Mouse (Mus musculus) ovary, adult 18-20 months (tissue): ENCODE measurements around the gene Bdp1.
"Not testable (repeated sequence)": the region's sequence is repeated elsewhere in the genome, so short reads cannot be mapped to it uniquely, and the experiment has no call there.

Experiments
- DNase-seq: peaks from one replicate; pipeline ENCODE4 v3.0.0; 2022; ENCODE audit warnings: low spot score, mixed read lengths

Bdp1 gene

GRCm38 (mm10) chr13:100103748-100104254, at the start of gene Bdp1:
Gene Bdp1, minus strand, starts transcription at chr13:100104070.
- peak; percentile 85 for DNase-seq

GRCm38 (mm10) chr13:100152659-100153058, 48.8 kb upstream of the Bdp1 start:
- no peak for DNase-seq

GRCm38 (mm10) chr13:100141646-100142314, 37.9 kb upstream of the Bdp1 start:
- DNase-seq: no peak

GRCm38 (mm10) chr13:100125258-100125643, 21.4 kb upstream of the Bdp1 start:
- no peak for DNase-seq

DNA sequence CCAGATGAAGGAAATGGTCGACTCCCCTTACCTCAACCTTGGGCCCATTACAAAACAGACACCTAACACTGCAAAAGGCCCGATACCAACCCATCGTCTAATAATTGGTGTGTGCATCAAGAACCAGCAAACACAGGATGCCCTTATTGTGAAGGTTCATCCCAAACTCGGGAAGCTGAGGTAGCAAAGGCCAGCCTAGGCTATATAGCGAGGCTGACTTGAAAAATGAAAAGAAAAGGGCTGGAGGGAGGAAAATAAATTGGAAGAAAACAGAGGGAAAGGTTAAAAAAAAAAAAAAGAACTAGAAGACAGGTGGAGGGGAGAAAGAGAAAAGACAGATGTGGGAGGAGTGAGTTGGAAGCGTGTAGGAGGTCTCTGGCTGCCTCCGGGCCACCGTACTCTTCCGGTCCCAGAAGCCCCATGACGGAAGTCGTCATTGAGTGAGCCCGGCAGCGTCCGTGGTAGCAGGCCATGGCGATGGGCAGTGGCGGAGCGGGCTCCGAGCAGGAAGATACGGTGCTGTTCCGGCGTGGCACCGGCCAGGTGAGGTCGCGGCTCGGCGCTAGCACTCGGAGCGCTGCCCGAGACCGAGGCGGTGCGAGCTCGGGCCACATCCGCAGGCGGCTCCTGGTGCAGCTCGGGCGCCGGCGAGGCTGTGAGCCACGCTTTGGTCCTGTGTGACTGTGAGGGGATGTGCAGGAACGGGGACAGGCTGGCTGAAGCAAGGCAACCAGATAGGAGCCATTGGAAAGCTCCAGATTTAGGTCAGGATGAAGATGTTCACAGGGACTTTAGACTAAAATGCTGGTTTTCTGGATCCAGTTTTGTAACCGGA, 20.8 kb upstream of the Bdp1 start, which contains the start of gene Smn1:
Gene Smn1 (plus strand): TSS at position 430 of the 835 bp plus-strand sequence.
- peak; percentile 88 for DNase-seq

GRCm38 (mm10) chr13:100123970-100124369, 20.1 kb upstream of the Bdp1 start:
- DNase-seq: no peak

DNA sequence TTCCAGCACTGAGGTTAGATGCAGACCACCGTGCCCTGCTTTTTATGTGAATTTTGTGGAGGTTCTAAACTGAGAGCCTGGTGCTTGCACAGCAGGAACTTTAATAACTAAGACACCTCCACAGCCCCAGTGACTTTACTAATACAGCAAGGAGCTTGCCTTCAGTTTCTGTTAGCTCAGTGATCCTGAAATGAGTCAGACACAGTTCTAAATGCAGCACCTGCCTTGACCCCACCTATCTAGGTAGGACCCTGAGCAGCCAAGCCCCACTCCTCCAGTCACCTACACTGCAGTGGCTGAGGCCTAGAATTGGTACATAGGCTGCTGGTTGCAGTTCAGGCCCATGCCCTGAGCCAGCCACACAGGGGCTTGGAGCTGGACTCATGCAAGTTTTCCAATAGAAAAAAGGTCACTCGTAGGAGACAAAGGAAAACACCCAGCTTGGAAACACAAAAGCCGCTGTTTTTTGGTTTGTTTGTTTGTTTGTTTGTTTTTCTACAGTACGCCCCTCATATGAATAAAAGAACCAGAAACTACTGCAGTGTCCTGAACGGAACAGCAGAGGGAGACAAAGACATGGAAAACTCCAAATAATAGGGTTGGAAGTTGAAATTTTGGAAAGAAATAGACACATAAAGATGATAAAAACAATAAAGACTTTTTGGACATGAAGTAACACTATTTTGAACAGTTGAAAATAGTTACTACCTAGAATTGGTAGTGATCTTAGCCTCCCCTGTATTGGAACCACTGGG, 8.5 kb upstream of the Bdp1 start:
- no peak for DNase-seq

GRCm38 (mm10) chr13:100107652-100108472, 4.0 kb upstream of the Bdp1 start, which contains the start of gene Serf1:
Gene Serf1, plus strand, starts transcription at chr13:100108012.
- peak; percentile 74 for DNase-seq

GRCm38 (mm10) chr13:100103052-100103658, 715 bp downstream of the Bdp1 start:
- DNase-seq: no peak

DNA sequence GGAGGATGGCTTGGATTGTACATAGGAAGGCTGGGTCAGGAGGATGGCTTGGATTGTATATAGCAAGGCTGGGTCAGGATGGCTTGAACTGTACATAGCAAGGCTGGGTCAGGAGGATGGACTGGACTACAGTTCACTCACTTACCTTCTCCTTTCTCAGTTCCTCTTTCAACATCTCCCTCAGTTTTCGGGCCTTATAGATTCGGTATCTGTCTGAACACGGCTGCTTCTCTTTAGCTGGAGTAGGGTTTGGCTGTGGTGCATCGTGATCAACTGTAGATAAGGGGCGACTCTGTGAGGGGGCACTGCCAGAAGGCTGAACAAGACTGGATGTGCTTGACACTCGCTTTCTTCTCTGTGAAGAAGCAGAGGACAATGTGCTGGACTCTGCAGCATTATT, 5.1 kb downstream of the Bdp1 start:
- no peak for DNase-seq

- DNase-seq: no peak
Measured at GRCm38 (mm10) chr13:100071473-100071872, 32.4 kb downstream of the Bdp1 start.

- DNase-seq: no peak
Measured at GRCm38 (mm10) chr13:100067821-100068220, 36.0 kb downstream of the Bdp1 start.

DNA sequence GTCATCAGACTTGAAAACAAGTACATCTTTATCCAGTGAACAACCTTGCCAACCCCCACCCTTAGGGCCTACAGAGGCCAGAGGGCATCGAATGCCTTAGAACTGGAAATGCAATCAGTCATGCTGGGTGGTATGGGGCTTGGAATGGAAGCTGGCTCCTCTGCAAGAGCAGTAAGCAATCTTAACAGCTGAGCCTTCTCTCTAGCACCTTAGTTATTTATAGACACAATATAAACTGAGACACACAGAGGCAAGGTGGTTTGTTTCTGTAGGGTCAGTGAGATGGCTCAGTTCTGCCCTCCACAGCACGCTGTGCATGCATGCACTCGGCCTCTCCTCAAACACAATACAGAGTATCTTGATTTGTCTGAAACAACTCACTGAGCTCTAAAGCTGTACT, 39.9 kb downstream of the Bdp1 start:
- no peak for DNase-seq

DNA sequence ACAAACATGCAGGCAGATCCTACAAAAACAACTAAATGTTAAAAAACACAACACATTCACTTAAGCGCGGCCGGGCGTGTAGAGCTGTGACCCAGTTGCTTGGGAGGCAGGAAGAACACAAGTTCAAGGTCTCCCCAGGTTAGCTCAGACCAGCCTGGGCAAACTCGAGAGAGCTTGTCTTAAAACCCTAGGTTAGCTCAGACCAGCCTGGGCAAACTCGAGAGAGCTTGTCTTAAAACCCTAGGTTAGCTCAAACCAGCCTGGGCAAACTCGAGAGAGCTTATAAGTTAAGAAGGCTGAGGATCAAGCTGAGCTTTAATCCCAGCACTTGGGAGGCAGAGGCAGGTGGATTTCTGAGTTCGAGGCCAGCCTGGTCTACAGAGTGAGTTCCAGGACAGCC, 46.1 kb downstream of the Bdp1 start:
- not testable (repeated sequence) for DNase-seq

DNA sequence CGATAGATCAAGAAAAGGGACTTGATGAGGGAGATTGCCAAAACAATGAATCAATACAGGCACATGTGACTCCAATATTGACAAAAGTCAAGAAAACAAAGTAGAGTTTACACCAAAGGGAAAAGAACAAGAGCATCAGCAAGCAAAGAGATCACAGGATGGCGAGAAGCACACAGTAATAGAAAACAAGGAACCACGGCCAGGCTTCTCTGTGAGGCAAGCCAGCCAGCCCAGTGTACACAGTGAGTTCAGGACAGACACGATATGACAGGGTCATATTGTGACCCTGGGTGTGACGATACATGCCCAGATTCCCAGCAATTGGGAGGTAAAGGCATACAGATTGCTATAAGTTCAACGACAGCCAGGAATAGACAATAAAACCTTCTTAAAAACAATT, 77.9 kb downstream of the Bdp1 start:
- no peak for DNase-seq

DNA sequence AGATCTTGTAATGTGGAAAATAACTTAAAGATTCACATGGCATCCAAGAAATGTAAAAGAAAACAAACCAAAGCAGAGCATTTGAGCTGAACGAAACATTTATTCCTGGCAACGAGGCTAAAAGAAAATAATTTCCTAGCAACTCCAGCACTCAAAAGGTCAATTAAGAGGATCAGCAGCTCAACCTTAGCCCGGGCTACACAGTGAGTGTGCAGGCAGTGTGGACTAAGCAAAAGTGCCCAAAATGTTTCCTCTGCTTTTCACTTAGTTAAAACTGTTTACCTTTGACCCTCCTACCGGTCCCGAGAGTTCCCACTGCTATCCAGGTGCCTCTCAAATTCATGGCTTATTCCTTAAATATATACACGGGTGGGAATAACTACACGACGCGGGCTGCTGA, 87.0 kb downstream of the Bdp1 start:
- DNase-seq: no peak

GRCm38 (mm10) chr13:100015937-100016336, 87.9 kb downstream of the Bdp1 start:
- no peak for DNase-seq

- peak; percentile 81 for DNase-seq
Measured at GRCm38 (mm10) chr13:100014906-100015895, 88.7 kb downstream of the Bdp1 start, which contains the start of gene Mccc2. Gene Mccc2, minus strand, starts transcription at chr13:100015639.

GRCm38 (mm10) chr13:100005911-100006496, 97.9 kb downstream of the Bdp1 start:
- DNase-seq: no peak
